Mouse (Mus musculus): Measurements from ENCODE around the gene Vrk2.

The Vrk2 gene

GRCm38 (mm10) chr11:26537816-26538215, 56.0 kb downstream of the Vrk2 start:
- no peak for DNase-seq

- DNase-seq = no peak
Measured at GRCm38 (mm10) chr11:26533828-26534119, 60.0 kb downstream of the Vrk2 start.

- no peak for DNase-seq
Measured at GRCm38 (mm10) chr11:26532994-26533827, 60.6 kb downstream of the Vrk2 start.

- DNase-seq = no peak
Measured at GRCm38 (mm10) chr11:26526861-26527260, 66.9 kb downstream of the Vrk2 start.

GRCm38 (mm10) chr11:26518991-26519390, 74.8 kb downstream of the Vrk2 start:
- no peak for DNase-seq

GRCm38 (mm10) chr11:26516086-26516485, 77.7 kb downstream of the Vrk2 start:
- DNase-seq = no peak

- DNase-seq = no peak
Measured at GRCm38 (mm10) chr11:26513683-26514082, 80.1 kb downstream of the Vrk2 start.

GRCm38 (mm10) chr11:26495951-26496350, 97.8 kb downstream of the Vrk2 start:
- no peak for DNase-seq

GRCm38 (mm10) chr11:26489761-26490466, 103.9 kb downstream of the Vrk2 start:
- DNase-seq = peak in 1 of 2 experiments; percentile 12

- DNase-seq = no peak
Measured at GRCm38 (mm10) chr11:26481691-26482242, 112.0 kb downstream of the Vrk2 start.

- no peak for DNase-seq
Measured at GRCm38 (mm10) chr11:26477037-26477739, 116.6 kb downstream of the Vrk2 start.

- DNase-seq = no peak
Measured at GRCm38 (mm10) chr11:26454081-26454480, 139.7 kb downstream of the Vrk2 start.

GRCm38 (mm10) chr11:26452693-26453092, 141.1 kb downstream of the Vrk2 start:
- DNase-seq = no peak

- DNase-seq = no peak
Measured at GRCm38 (mm10) chr11:26451228-26451627, 142.6 kb downstream of the Vrk2 start.

GRCm38 (mm10) chr11:26450636-26451035, 143.2 kb downstream of the Vrk2 start:
- no peak for DNase-seq

- DNase-seq = no peak
Measured at GRCm38 (mm10) chr11:26449789-26450188, 144.0 kb downstream of the Vrk2 start.

- DNase-seq = no peak
Measured at GRCm38 (mm10) chr11:26444374-26444773, 149.4 kb downstream of the Vrk2 start.

GRCm38 (mm10) chr11:26441121-26441520, 152.7 kb downstream of the Vrk2 start:
- DNase-seq = no peak

GRCm38 (mm10) chr11:26437818-26438217, 156.0 kb downstream of the Vrk2 start:
- peak; percentile 41 to 60 for DNase-seq

- peak in 1 of 2 experiments; percentile 35 for DNase-seq
Measured at GRCm38 (mm10) chr11:26434229-26434628, 159.6 kb downstream of the Vrk2 start.

- DNase-seq = no peak
Measured at GRCm38 (mm10) chr11:26421472-26421871, 172.3 kb downstream of the Vrk2 start.

All from cerebellum, postnatal 36 days (tissue).